Mouse (Mus musculus) cerebellum, adult 9-11 months (tissue): Measurements from ENCODE around the gene Gm379.

Experiments
- DNase-seq: peaks from one replicate; pipeline ENCODE4 v3.0.0; 2022

Gene Gm379

DNA sequence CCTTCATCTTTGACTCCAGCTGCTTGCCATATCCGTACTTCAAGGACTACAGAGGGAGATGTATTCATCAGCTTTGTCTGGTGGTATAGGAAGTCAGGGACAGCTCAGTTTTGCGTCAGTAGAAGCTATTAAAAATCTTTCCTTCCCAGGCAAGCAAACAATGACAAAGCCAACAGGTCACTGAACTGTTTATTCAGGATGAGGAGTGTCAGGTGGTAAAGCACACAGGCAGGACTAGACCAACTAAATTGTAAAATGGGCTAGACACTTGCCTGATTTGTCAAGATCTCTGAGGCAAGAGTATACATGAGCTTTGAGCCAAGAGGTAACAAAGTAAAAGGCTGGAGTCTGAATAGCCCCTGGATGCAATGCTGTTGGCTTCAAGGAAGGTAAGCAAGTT is at the start of gene Gm379:
Gm379 (minus strand) TSS at position 7 of the 400 bp plus-strand sequence.
- DNase-seq, result no peak

DNA sequence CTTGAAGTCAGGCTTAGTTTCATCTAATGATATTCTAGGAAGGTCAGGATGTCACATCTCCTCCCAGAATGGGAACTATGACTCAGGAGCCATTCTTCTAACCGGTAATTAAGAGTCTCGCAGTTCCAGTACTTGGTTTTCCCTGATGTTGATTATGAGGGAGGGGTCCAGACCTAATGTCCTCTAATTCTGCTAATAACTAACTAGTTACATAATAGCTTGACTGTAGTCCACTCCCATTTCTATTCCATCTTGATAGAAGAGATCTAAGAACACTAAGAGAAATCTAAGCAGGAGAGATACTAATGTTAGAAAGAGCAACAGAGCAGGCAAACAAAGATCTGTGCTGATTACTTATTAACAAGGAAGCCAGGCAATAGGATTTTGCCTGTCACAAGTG is 39.6 kb upstream of the Gm379 start:
- DNase-seq, result no peak

DNA sequence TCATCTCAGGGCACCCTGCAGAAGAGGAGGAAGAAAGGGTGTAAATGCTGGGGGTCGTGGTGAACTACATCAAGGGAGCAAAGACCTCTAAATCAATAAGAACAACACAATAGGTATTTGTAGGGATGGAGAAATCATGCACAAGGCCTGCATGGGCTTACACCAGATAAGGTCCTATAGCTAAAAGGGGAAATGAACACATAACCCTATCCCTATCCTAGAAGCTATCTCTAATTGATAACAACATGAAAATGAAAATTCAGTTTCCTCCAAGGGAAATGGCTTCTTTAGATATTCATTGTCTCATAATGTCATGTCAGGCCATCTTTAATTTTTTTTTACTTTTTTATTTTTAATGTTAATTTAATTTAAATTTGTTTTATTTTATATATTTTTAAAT is 4.2 kb upstream of the Gm379 start:
- DNase-seq, result no peak

DNA sequence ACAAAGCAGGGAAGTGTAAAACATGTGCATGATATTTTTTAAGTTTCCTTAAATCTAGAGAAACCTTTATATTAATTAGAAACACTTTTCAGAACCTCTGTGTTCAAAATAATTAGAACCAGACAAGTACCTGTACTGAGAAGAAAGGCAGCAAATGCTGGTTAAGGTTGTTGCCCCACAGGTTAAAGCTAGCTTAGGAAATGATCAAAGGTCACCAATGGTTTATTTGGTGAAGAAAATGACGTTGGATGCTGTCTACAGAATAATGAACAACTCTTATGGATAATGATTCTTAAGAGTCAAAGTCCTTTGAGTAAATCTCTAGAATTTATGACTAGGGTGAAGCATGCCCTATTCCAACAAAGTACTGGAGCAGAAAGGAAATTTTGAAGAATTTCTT is 42.7 kb downstream of the Gm379 start:
- no peak for DNase-seq

DNA sequence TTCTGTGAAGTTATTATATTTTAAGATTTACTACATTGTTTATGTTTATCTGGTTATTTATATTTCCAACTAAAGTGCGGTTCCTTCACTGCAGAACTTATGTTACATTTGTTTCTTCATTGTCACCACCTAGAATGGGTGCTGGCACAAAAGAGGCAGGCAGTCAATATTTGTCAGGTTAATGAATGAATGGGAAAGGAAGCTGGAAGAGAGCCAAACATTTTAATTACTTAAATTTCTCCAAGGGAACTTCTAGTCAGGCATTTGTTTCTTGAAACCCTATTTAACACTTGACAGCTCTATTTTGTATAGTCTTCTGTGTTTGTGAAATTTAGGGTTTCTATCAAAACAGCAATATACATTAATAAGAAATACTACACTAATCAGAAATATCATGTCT is 43.8 kb downstream of the Gm379 start:
- DNase-seq, result no peak
